Mouse (Mus musculus): ENCODE data around the gene Nalcn.
"Not testable (repeated sequence)": the region's sequence is repeated elsewhere in the genome, so short reads cannot be mapped to it uniquely, and the experiment has no call there.

Nalcn gene

GRCm38 (mm10) chr14:123626501-123627179 is at the start of gene Nalcn:
TSS of gene Nalcn (minus strand) at chr14:123627144.
- no peak for DNase-seq

DNA sequence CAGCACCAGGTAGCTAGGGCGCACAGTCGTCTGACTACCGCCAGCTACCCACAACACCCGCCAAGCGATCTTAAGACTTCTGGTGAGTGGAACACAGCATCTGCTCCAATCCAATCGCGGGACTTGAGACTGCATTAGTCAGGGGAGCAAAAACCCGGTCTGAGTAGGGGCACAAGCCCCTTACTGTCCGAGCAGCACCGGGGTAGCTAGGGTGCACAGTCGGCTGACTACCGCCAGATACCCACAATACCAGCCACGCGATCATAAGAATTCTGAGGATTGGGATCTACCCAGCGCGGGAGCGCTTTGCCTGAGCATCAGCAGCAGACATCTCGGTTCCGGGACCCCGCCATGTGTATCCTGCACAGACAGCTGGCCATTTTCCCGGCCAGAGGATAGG is 44.1 kb upstream of the Nalcn start:
- DNase-seq, result not testable (repeated sequence)

GRCm38 (mm10) chr14:123664451-123664850 is 37.5 kb upstream of the Nalcn start:
- DNase-seq, result no peak

- DNase-seq, result no peak
These were observed 36.3 kb upstream of the Nalcn start for GRCm38 (mm10) chr14:123663206-123663605.

- no peak for DNase-seq
These were observed 35.4 kb upstream of the Nalcn start for GRCm38 (mm10) chr14:123662386-123662785.

DNA sequence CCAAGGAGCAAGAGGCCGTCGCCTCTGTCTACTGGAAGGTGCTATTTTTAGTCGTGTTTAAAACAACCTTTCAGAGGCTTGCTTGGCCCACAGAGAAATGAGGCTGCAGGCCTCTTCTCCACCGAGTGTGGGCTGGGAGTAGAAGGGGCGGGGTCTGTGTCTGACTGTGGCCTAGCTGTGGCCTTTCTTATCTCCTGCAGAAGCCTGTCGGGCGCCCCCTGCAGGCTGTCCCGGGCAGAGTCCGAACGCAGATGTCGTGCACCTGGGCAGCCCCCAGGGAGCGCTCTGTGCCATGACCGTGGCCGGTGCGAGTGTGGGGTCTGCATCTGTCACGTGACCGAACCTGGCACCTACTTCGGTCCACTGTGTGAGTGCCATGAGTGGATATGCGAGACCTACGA is 34.1 kb upstream of the Nalcn start:
- DNase-seq, result peak; percentile 7

DNA sequence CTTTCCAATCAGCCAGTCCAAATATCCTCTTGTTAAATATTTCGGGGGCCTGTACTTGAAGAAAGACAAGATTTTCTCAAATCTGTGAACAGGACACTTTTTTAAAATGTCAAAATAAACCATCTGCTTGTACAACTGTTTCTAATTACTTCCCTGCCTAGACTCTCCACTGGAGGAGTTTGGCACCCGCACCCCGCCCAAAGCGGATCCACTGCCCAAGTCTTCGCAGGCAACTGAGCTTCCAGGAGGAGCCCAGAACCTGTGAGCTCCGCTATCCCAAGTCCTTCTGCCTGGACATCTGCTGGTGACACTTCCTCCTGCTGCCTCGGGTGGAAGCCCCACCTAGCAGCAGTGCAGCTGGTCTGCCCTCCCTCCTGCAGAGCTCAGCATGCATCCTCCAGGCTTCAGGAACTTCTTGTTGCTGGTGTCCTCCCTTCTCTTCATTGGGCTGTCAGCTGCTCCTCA is 33.0 kb upstream of the Nalcn start, which contains the start of gene Itgbl1:
Gene Itgbl1, plus strand, starts transcription at position 51 of the 465 bp plus-strand sequence.
- no peak for DNase-seq

DNA sequence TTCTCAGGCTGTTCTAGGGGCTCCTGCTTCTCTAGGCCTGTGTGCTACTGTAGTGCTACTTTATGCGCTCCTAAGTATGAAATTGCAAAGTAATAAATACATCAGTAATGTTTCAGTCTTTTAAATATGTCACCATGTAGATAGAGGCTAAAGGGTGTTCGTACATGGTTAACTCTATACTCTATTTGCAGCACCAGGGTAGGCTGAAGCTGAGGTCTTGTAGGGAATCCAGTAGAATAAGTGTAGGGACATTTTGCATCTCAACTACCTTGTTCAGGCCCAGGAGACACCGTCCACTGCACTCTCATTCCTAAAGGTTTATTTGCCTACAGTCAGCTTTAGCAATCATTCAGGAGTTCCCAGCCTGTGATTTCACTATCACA is 227 bp upstream of the Nalcn start:
- DNase-seq, result no peak

DNA sequence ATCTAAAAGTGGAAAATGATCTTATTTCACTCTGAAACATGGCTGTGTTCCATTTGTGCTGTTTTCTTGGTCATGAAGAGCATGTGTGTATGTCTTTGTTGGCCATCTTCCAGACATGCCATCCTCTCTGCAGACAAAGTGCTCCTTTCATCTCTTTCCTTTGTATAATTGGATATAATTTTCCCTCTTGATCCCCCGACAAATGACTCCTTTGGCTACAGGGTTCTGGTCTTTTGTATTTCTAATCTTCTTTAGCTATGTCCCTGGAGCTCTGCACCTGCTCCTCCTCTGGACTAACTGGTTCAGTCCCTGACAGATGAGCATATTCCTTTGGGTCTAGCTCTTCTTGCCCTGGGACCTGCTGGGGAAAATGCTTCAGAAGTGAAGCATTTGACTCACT is 4.0 kb downstream of the Nalcn start:
- DNase-seq, result no peak

DNA sequence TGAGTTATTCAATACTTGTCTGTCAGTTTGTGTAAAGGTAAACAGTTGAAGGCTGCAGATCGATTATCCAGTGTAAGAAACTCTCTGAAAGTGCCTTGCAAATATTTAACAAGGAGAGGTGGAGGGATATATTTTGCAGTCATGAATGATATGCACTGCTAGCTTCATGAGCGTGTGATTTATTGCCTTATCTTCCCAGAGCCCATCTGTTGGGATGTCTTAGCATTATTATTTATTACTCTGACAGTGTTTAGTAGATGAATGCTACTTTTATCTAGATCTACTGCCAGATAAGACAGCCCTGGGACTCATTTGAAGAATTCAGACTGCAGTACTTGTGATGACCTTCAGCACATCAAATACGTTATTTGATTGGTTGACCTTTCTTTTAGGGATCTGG is 31.7 kb downstream of the Nalcn start:
- no peak for DNase-seq

- DNase-seq, result no peak
These were observed 39.5 kb downstream of the Nalcn start for GRCm38 (mm10) chr14:123587412-123587811.

DNA sequence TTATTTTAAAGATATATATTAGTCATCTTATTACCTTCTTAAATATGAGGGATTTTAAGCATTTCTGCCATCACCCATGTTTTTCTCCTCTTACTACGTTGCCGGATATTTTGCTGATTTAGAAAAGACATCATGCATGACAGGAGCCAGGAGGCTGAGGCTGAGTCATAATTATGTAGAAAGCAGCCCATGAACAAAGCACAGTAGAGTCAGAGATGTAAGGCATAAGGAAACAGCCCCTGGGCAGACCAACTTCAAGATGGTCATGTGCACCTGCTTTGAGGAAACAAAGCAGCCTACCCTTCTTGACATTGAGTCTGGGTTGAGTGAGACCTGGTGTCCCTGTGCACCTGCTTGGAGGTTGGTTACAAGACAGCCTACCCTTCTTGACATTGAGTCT is 44.5 kb downstream of the Nalcn start:
- DNase-seq, result no peak

- no peak for DNase-seq
These were observed 51.6 kb downstream of the Nalcn start for GRCm38 (mm10) chr14:123575356-123575755.

- DNase-seq, result no peak
These were observed 52.0 kb downstream of the Nalcn start for GRCm38 (mm10) chr14:123574936-123575335.

DNA sequence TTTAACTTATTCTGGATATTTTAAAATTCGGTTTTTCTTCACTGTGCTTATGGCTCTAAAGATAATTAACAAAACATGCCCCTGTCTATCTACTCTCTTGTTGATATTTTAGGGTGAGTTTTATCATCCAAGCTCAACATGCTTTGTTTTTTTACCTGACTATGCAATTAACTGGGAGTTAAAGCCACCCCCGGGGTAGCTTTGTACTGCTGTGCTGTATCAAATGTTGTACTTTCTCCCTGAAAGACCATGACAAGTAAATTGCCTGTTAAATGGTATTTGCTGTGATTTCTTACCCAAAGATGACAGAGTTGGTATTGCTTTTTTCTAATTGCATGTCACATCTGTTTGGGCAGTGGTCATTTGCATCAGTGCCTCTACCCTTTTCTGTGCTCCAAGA is 60.3 kb downstream of the Nalcn start:
- DNase-seq, result no peak

GRCm38 (mm10) chr14:123555533-123555932 is 71.4 kb downstream of the Nalcn start:
- no peak for DNase-seq

GRCm38 (mm10) chr14:123554936-123555335 is 72.0 kb downstream of the Nalcn start:
- DNase-seq, result no peak

GRCm38 (mm10) chr14:123542362-123542761 is 84.6 kb downstream of the Nalcn start:
- no peak for DNase-seq

DNA sequence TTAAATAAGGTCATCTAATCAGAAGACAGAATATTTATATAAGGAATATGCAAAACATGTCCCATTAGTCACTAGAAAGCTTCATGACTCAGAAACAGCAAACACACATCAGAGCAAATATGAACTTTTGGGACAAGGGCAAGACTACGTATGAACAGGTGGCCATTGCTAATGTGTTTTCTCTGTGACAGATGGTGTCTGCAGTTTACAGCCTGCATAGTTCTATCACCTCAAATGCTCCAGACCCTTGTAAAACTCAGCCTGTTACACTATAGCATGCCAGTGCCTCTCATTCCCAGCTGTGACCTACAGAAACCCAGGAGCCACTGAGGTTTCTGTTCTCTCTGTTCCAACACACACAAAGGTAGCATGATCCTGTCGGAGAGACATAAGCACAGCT is 91.3 kb downstream of the Nalcn start:
- DNase-seq, result no peak

DNA sequence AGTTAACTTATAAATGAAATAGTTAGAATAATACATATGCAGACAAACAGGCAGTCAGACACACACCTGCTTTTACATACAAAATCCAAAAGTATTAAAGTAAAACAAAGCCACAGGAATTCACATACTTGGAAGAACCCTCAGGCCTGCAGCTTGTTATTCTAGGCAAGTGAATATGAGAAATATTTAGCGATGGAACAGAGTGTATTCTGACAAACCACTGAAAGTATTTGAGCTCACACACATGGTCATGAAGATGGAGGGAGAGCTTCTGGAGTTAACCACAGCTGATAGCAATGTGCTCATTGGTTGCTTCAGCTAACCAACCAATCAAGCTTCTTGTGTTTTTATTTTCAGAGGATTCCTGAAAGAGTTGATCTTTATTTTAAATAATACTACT is 93.9 kb downstream of the Nalcn start:
- DNase-seq, result no peak

DNA sequence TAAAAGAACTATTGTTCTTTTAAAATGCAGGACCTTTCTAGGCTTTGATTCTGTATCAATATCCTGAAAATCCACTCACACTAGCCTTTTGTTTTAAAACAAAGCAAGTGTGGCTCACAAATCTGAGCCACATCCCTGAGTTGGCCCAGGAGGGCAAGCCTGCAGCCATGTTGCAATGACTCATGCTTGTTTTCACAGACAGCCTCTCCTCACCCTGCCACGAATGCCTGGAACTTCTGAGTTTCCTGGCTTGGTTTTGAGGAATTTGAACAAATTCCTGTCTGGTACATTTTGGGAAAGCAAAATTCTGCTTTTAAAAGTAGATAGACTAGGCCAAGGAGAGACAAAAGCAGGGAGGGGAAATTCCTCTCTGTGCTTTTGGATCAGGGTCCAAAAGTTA is 95.7 kb downstream of the Nalcn start:
- no peak for DNase-seq

DNA sequence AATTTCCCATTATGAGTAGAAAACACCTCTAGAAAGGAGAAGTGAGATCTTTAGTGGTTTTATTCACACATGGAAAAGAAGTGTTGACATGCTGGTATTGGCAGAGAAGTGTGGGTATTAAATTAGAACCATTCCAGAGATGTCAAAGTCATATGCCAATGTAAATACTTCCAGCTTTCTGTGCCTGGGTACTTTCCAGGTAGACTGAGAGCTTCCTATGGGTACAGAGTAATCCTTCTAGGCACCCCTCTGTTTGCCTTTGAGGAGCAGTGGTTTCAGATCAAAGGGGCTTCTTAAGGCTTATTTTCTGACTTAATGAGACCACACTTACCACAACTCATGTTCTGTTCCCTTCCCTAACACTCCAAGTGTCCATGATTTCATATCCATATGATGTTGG is 97.8 kb downstream of the Nalcn start:
- no peak for DNase-seq

DNA sequence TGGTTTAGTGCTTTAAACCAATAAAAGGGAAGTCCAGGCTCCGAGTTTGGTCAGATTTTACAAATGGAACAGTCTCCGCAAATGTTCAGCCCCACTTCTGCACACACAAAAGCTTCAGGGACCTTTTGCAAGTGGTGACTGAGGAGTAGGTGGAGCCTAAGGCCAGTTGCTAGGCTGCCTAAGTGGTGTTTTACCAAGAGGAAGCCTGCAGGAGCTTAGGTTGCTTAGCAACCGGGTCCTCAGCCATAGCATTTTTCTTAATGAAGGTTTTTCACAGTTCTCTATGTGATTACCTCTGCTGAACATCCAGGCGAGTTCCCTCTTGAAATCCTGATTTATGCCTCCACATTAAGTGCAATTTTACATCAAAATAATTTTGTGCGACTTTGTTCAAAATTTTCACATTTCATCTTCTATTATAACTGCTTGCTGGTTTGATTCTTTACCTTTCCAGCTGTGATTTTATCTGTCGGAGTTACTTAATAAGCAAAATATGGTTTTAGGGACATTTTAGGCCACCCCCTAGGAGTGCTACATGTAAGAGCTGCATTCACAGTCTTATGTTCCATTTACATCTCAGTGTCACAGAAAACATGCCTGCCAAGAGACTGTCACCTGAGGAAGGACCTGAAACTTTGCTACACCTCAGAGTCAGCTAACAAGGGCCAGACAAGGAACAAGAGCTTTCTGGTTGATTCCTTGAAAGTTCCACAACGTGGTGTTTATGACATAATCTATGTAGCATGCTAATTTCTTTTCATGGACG is 113.4 kb downstream of the Nalcn start:
- DNase-seq, result no peak

- DNase-seq, result no peak
These were observed 114.0 kb downstream of the Nalcn start for GRCm38 (mm10) chr14:123512923-123513322.
